Mouse (Mus musculus): ENCODE measurements at regions not wholly inside any gene's neighbourhood (a gene's known extent, or its start where the extent isn't known, plus 50 kb on each side); places are given as distances from the start of the nearest gene placed in this dataset.

GRCm38 (mm10) chr6:58752496-58752895 lies 78.8 kb upstream of the Herc3 start:
- no peak for DNase-seq (ENCODE audit: low spot score in 2 of 2)

- DNase-seq (ENCODE audit: low spot score in 2 of 2) = no peak
Measured at GRCm38 (mm10) chr6:58756309-58757015, 74.8 kb upstream of the Herc3 start.

- no peak for DNase-seq (ENCODE audit: low spot score in 2 of 2)
Measured at GRCm38 (mm10) chr6:58757339-58757738, 73.9 kb upstream of the Herc3 start.

- peak; percentile 43 to 75 for DNase-seq (ENCODE audit: low spot score in 2 of 2)
Measured at GRCm38 (mm10) chr6:58770654-58771218, 60.5 kb upstream of the Herc3 start.

GRCm38 (mm10) chr6:58772014-58772413 lies 59.3 kb upstream of the Herc3 start:
- DNase-seq (ENCODE audit: low spot score in 2 of 2) = no peak
